Mouse (Mus musculus) Muller cell, postnatal 12 days (primary cell): Measurements from ENCODE around the gene 1700012B09Rik.

Experiments used
- DNase-seq: peaks from one replicate; pipeline ENCODE4 v3.0.0-alpha.2; 2015; ENCODE audit errors: inconsistent ontology term

Gene 1700012B09Rik

GRCm38 (mm10) chr9:14770803-14771471 is at the start of gene 1700012B09Rik:
TSS of gene 1700012B09Rik (minus strand) at chr9:14771030.
- peak; percentile 37 for DNase-seq

- no peak for DNase-seq
These were observed 39.3 kb upstream of the 1700012B09Rik start for GRCm38 (mm10) chr9:14810111-14810510.

- DNase-seq = no peak
These were observed 36.0 kb upstream of the 1700012B09Rik start for GRCm38 (mm10) chr9:14806786-14807185.

- no peak for DNase-seq
These were observed 34.9 kb upstream of the 1700012B09Rik start for GRCm38 (mm10) chr9:14805714-14806113.

GRCm38 (mm10) chr9:14787356-14787755 is 16.5 kb upstream of the 1700012B09Rik start:
- no peak for DNase-seq

GRCm38 (mm10) chr9:14784039-14785002 is 13.5 kb upstream of the 1700012B09Rik start, which contains the start of the genes Mre11a and Ankrd49:
TSS of gene Mre11a (plus strand) at chr9:14784654.
TSS of gene Ankrd49 (minus strand) at chr9:14784856.
- DNase-seq = peak; percentile 93

GRCm38 (mm10) chr9:14778341-14778740 is 7.5 kb upstream of the 1700012B09Rik start:
- DNase-seq = no peak

GRCm38 (mm10) chr9:14773813-14774212 is 3.0 kb upstream of the 1700012B09Rik start:
- no peak for DNase-seq

GRCm38 (mm10) chr9:14772074-14772473 is 1.2 kb upstream of the 1700012B09Rik start:
- no peak for DNase-seq

GRCm38 (mm10) chr9:14769811-14770210 is 1.0 kb downstream of the 1700012B09Rik start:
- DNase-seq = no peak

GRCm38 (mm10) chr9:14764765-14765164 is 6.1 kb downstream of the 1700012B09Rik start:
- DNase-seq = peak; percentile 9

GRCm38 (mm10) chr9:14759261-14759660 is 11.6 kb downstream of the 1700012B09Rik start:
- DNase-seq = peak; percentile 63

GRCm38 (mm10) chr9:14758590-14758989 is 12.2 kb downstream of the 1700012B09Rik start:
- no peak for DNase-seq

GRCm38 (mm10) chr9:14754469-14754868 is 16.4 kb downstream of the 1700012B09Rik start:
- DNase-seq = no peak

GRCm38 (mm10) chr9:14753947-14754346 is 16.9 kb downstream of the 1700012B09Rik start:
- no peak for DNase-seq

- peak; percentile 32 for DNase-seq
These were observed 18.8 kb downstream of the 1700012B09Rik start, which contains the start of gene Fut4 for GRCm38 (mm10) chr9:14752001-14752522. TSS of gene Fut4 (minus strand) at chr9:14752393.

- DNase-seq = no peak
These were observed 19.3 kb downstream of the 1700012B09Rik start for GRCm38 (mm10) chr9:14751503-14752000.

- DNase-seq = peak; percentile 30
These were observed 19.8 kb downstream of the 1700012B09Rik start for GRCm38 (mm10) chr9:14750901-14751502.

- DNase-seq = no peak
These were observed 30.5 kb downstream of the 1700012B09Rik start, which contains the start of gene Piwil4 for GRCm38 (mm10) chr9:14740151-14740924. TSS of gene Piwil4 (minus strand) at chr9:14740733.

- DNase-seq = no peak
These were observed 31.2 kb downstream of the 1700012B09Rik start for GRCm38 (mm10) chr9:14739498-14740150.
